Mouse (Mus musculus) stomach, embryonic 14.5 days (tissue): ENCODE measurements around the gene Aff4. TPM values are rescaled to one million over a fixed set of nuclear protein-coding genes. Genes with fewer than 3 reads are reported as not detected.
A peak's percentile ranks its signal among the peaks of the same experiment; 100 is the strongest.
"Not testable (repeated sequence)": the region's sequence is repeated elsewhere in the genome, so short reads cannot be mapped to it uniquely, and the experiment has no call there.

Experiments
- ATAC-seq: fragments of 200-750 bp; cut with Nextera tagmentation; 2 replicates; pipeline ENCODE4 v1.8.0; 2017; ENCODE audit warnings: low read depth, moderate TSS enrichment; ENCODE audit not compliant: insufficient number of reproducible peaks, insufficient read depth, low FRiP score
- H3K27ac ChIP-seq: fragments of 300-500 bp; sonication (generic); 2 replicates; pipeline ENCODE4 v1.5.1; 2014; ENCODE audit warnings: mild to moderate bottlenecking, low read length, moderate library complexity, mixed read lengths
- H3K27me3 ChIP-seq: fragments of 300-500 bp; sonication (generic); 2 replicates; pipeline ENCODE4 v1.6.1; 2014; ENCODE audit warnings: low read length, control low read depth, mixed read lengths; ENCODE audit not compliant: control insufficient read depth, insufficient read depth
- H3K36me3 ChIP-seq: fragments of 300-500 bp; sonication (generic); 2 replicates; pipeline ENCODE4 v1.6.1; 2014; ENCODE audit warnings: mild to moderate bottlenecking, control low read depth, low read length, moderate library complexity, mixed read lengths; ENCODE audit not compliant: control insufficient read depth, insufficient read depth
- H3K4me1 ChIP-seq: fragments of 300-500 bp; sonication (generic); 2 replicates; pipeline ENCODE4 v1.6.1; 2014; ENCODE audit warnings: low read length, control low read depth, mixed read lengths; ENCODE audit not compliant: control insufficient read depth, insufficient read depth
- H3K4me2 ChIP-seq: fragments of 300-500 bp; sonication (generic); replicated peaks from 2 replicates; pipeline ENCODE4 v1.6.1; 2014; ENCODE audit warnings: low read depth, low read length, control low read depth
- H3K4me3 ChIP-seq: fragments of 300-500 bp; sonication (generic); 2 replicates; pipeline ENCODE4 v1.5.1; 2014; ENCODE audit warnings: low read depth, low read length, control low read depth
- H3K9ac ChIP-seq: fragments of 300-500 bp; sonication (generic); replicated peaks from 2 replicates; pipeline ENCODE4 v1.6.1; 2014; ENCODE audit warnings: low read depth, mild to moderate bottlenecking, control low read depth, low read length, moderate library complexity, mixed read lengths
- H3K9me3 ChIP-seq: fragments of 300-500 bp; sonication (generic); 2 replicates; pipeline ENCODE4 v1.6.1; 2016; ENCODE audit warnings: low read depth, low read length, control low read depth; ENCODE audit not compliant: control insufficient read depth
- WGBS: fragments of 180-500 bp; shearing (Covaris S2); extraction: QIAGEN DNeasy Blood & Tissue Kit; methylation state at CpG from one replicate; pipeline ENCODE4 v1.1.7; 2014; 5-methylcytosine and 5-hydroxymethylcytosine counted together
- polyA plus RNA-seq: library from polyadenylated mRNA; unstranded; fragments of >200 nt; fragmentation: Nextera tagmentation; extraction: Ambion mirVana; gene quantifications from 2 replicates; pipeline ENCODE4 v1.2.1, GENCODE M21; 2014

Aff4 gene
- polyA plus RNA-seq, 1 experiment from 2014 or later: 93.6 TPM

GRCm38 (mm10) chr11:53312823-53313222 lies 37.8 kb upstream of the Aff4 start:
- not testable (repeated sequence) for H3K9ac ChIP-seq, H3K27me3 ChIP-seq, H3K4me1 ChIP-seq, H3K27ac ChIP-seq, H3K4me3 ChIP-seq, H3K9me3 ChIP-seq, H3K4me2 ChIP-seq, H3K36me3 ChIP-seq, ATAC-seq
- WGBS: 80% methylated on average over 1 of the region's 1 CpGs

GRCm38 (mm10) chr11:53314770-53315173 lies 35.9 kb upstream of the Aff4 start:
- WGBS: 3% methylated on average over 1 of the region's 1 CpGs
- no peak for ATAC-seq
- no peak overlapping the region for H3K27ac ChIP-seq

GRCm38 (mm10) chr11:53316996-53317395 lies 33.6 kb upstream of the Aff4 start:
- Histone ChIP-seq H3K27me3 (no peaks in the 10 kb centered on the region), H3K9ac (no peak overlapping the region), H3K9me3 (no peaks in the 10 kb centered on the region), H3K4me2 (no peak overlapping the region), H3K27ac (no peak overlapping the region), H3K4me3 (no peak overlapping the region), H3K4me1 (no peaks in the 10 kb centered on the region), H3K36me3 (no peaks in the 10 kb centered on the region)
- no peak for ATAC-seq
- 47% methylated on average over 6 of the region's 6 CpGs for WGBS

More at GRCm38 (mm10) chr11:53314770-53315173, 35.9 kb upstream of the Aff4 start:
- H3K27me3 ChIP-seq: no peaks in the 10 kb centered on the region
- no peak overlapping the region for H3K4me3 ChIP-seq
- no peaks in the 10 kb centered on the region for H3K9me3 ChIP-seq
- H3K9ac ChIP-seq: no peak overlapping the region
- no peaks in the 10 kb centered on the region for H3K36me3 ChIP-seq
- no peak overlapping the region for H3K4me2 ChIP-seq
- no peaks in the 10 kb centered on the region for H3K4me1 ChIP-seq

DNA sequence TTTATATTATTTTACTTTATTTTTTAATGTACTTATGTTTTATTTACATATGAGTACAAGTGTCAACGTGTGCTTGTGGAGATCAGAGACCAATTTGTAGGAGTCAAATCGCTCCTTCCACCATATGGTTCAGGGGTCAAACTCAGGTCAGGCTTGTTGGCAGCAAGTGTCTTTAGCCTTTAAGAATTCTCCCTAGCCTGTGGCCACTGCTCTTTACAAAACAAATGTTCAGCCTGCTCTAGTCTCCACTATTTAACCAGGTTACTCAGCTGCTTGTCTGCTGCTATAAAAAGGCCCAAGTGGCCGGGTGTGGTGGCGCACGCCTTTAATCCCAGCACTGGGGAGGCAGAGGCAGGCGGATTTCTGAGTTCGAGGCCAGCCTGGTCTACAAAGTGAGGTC lies 32.6 kb upstream of the Aff4 start:
- no peaks in the 10 kb centered on the region for H3K9me3 ChIP-seq
- H3K27me3 ChIP-seq: no peaks in the 10 kb centered on the region
- H3K36me3 ChIP-seq: no peaks in the 10 kb centered on the region
- no peak overlapping the region for H3K4me2 ChIP-seq
- no peak for ATAC-seq
- 72% methylated on average over 7 of the region's 7 CpGs for WGBS
- H3K4me3 ChIP-seq: no peak overlapping the region
- H3K4me1 ChIP-seq: no peaks in the 10 kb centered on the region
- no peak overlapping the region for H3K9ac ChIP-seq
- no peak overlapping the region for H3K27ac ChIP-seq

GRCm38 (mm10) chr11:53318568-53318967 lies 32.1 kb upstream of the Aff4 start:
- not testable (repeated sequence) for ATAC-seq, H3K4me2 ChIP-seq, H3K9me3 ChIP-seq, H3K4me1 ChIP-seq, H3K9ac ChIP-seq, H3K36me3 ChIP-seq, H3K27me3 ChIP-seq, H3K4me3 ChIP-seq, H3K27ac ChIP-seq
- WGBS: 82% methylated on average over 3 of the region's 3 CpGs

DNA sequence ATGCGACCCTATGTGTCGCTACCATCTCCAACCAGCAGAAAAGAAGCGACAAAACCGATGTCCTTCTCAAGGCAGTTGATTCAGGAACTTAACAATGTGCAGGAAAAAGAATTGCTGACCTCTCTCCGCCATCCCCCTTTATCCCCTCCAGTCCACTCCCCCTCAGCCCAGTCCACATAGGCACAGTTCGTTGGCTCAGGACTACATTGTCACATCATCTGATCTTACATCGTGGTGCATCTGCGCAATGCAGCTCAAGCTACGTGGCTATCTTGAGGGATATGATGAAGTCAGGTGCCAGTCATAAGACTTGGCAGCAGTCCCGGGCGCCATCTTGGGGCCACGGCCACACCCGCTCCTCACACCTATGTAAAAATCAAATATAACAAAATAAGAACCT lies 30.8 kb upstream of the Aff4 start:
- not testable (repeated sequence) for H3K4me2 ChIP-seq, H3K4me1 ChIP-seq, H3K9ac ChIP-seq, H3K36me3 ChIP-seq, H3K27me3 ChIP-seq, ATAC-seq, H3K27ac ChIP-seq, H3K9me3 ChIP-seq, H3K4me3 ChIP-seq
- WGBS: 91% methylated on average over 13 of the region's 13 CpGs

GRCm38 (mm10) chr11:53324512-53324968 lies 26.1 kb upstream of the Aff4 start, which contains the start of gene Zcchc10:
TSS of gene Zcchc10 (plus strand) at chr11:53324679.
- Histone ChIP-seq H3K4me3 (peak within 1 kb of the TSS; percentile 67), H3K36me3 (peaks cover 24% of the 10 kb centered on the region), H3K9me3 (no peaks in the 10 kb centered on the region), H3K4me2 (peak within 1 kb of the TSS; percentile 52), H3K27me3 (no peaks in the 10 kb centered on the region), H3K27ac (0 out of 2 replicates have a peak within 1 kb of the TSS, but pooled peaks have one; percentile 59), H3K9ac (peak within 1 kb of the TSS; percentile 54), H3K4me1 (0 out of 2 replicates have a peak, but pooled peaks cover 3% of the 10 kb centered on the region)
- peak; percentile 89 for ATAC-seq
- WGBS: under 1% methylated on average over 21 of the region's 21 CpGs

- Histone ChIP-seq H3K4me2 (no peak overlapping the region), H3K4me3 (no peak overlapping the region), H3K27ac (no peak overlapping the region), H3K36me3 (peaks cover 51% of the 10 kb centered on the region), H3K4me1 (0 out of 2 replicates have a peak, but pooled peaks cover under 1% of the 10 kb centered on the region), H3K9ac (no peak overlapping the region), H3K9me3 (no peaks in the 10 kb centered on the region), H3K27me3 (no peaks in the 10 kb centered on the region)
- 79% methylated on average over 7 of the region's 7 CpGs for WGBS
- no peak for ATAC-seq
These were observed 20.3 kb upstream of the Aff4 start for GRCm38 (mm10) chr11:53330325-53330724.

GRCm38 (mm10) chr11:53331121-53331520 lies 19.5 kb upstream of the Aff4 start:
- no peak for ATAC-seq
- peaks cover 51% of the 10 kb centered on the region for H3K36me3 ChIP-seq
- H3K4me1 ChIP-seq: no peaks in the 10 kb centered on the region
- no peaks in the 10 kb centered on the region for H3K9me3 ChIP-seq
- H3K27ac ChIP-seq: no peak overlapping the region
- H3K4me2 ChIP-seq: no peak overlapping the region
- WGBS: 95% methylated on average over 6 of the region's 6 CpGs
- no peaks in the 10 kb centered on the region for H3K27me3 ChIP-seq
- no peak overlapping the region for H3K4me3 ChIP-seq
- H3K9ac ChIP-seq: no peak overlapping the region
